Mouse (Mus musculus) thymus, adult 2 months (tissue): Measurements from ENCODE around the gene D130043K22Rik.

Source experiments
- CTCF ChIP-seq: fragments of 200-500 bp; IDR thresholded peaks from 2 replicates; pipeline ENCODE4 v1.5.1; 2012; ENCODE audit warnings: mild to moderate bottlenecking, control low read depth, low read length, moderate library complexity, borderline replicate concordance; ENCODE audit not compliant: control insufficient read depth, poor library complexity, insufficient read depth; ENCODE audit errors: extremely low read depth
- POLR2A ChIP-seq: fragments of 200-500 bp; IDR thresholded peaks from 2 replicates; pipeline ENCODE4 v1.6.1; 2012; ENCODE audit warnings: mild to moderate bottlenecking, low read length, control low read depth, moderate library complexity; ENCODE audit not compliant: control insufficient read depth, poor library complexity, insufficient read depth; ENCODE audit errors: extremely low read depth

GRCm38 (mm10) chr13:24816125-24817092 lies 28.5 kb upstream of the D130043K22Rik start:
- TF ChIP-seq CTCF, result no peak
- no peak for TF ChIP-seq POLR2A
